Mouse (Mus musculus) frontal cortex, postnatal 14 days (tissue): ENCODE measurements around the gene Sucla2.
"Not testable (repeated sequence)": the region's sequence is repeated elsewhere in the genome, so short reads cannot be mapped to it uniquely, and the experiment has no call there.

Experiments used
- DNase-seq, 2 experiments: peaks; one replicate each; pipeline ENCODE4 v3.0.0; 2022; ENCODE audit warnings: low spot score in 2 of 2

The Sucla2 gene

GRCm38 (mm10) chr14:73509765-73510423 lies 15.2 kb upstream of the Sucla2 start, which contains the start of gene Med4:
Gene Med4 (plus strand): TSS chr14:73510025.
- peak; percentile 89 to 93 for DNase-seq

- no peak for DNase-seq
Measured at GRCm38 (mm10) chr14:73524136-73524535, 983 bp upstream of the Sucla2 start.

GRCm38 (mm10) chr14:73528661-73529060 lies 3.5 kb downstream of the Sucla2 start:
- DNase-seq: not testable (repeated sequence)

- no peak for DNase-seq
Measured at GRCm38 (mm10) chr14:73533755-73534465, 8.8 kb downstream of the Sucla2 start.

- DNase-seq: no peak
Measured at GRCm38 (mm10) chr14:73535641-73536040, 10.5 kb downstream of the Sucla2 start.

- DNase-seq: no peak
Measured at GRCm38 (mm10) chr14:73543781-73544180, 18.7 kb downstream of the Sucla2 start.

GRCm38 (mm10) chr14:73547034-73547433 lies 21.9 kb downstream of the Sucla2 start:
- no peak for DNase-seq

GRCm38 (mm10) chr14:73548051-73548450 lies 22.9 kb downstream of the Sucla2 start, which contains the start of gene Nudt15:
Gene Nudt15 (minus strand): TSS chr14:73548242.
- DNase-seq: no peak

- DNase-seq: no peak
Measured at GRCm38 (mm10) chr14:73550291-73550690, 25.2 kb downstream of the Sucla2 start.

- DNase-seq: no peak
Measured at GRCm38 (mm10) chr14:73550732-73551131, 25.6 kb downstream of the Sucla2 start.

- no peak for DNase-seq
Measured at GRCm38 (mm10) chr14:73551164-73551563, 26.0 kb downstream of the Sucla2 start.

- DNase-seq: peak; percentile 85 to 91
Measured at GRCm38 (mm10) chr14:73552341-73553121, 27.4 kb downstream of the Sucla2 start.

- DNase-seq: no peak
Measured at GRCm38 (mm10) chr14:73553122-73553696, 28.1 kb downstream of the Sucla2 start.

GRCm38 (mm10) chr14:73569831-73570230 lies 44.7 kb downstream of the Sucla2 start:
- not testable (repeated sequence) for DNase-seq

GRCm38 (mm10) chr14:73571143-73571542 lies 46.0 kb downstream of the Sucla2 start:
- DNase-seq: no peak

GRCm38 (mm10) chr14:73574053-73574452 lies 48.9 kb downstream of the Sucla2 start:
- no peak for DNase-seq

GRCm38 (mm10) chr14:73576336-73576735 lies 51.2 kb downstream of the Sucla2 start:
- DNase-seq: no peak

GRCm38 (mm10) chr14:73588080-73588479 lies 63.0 kb downstream of the Sucla2 start:
- DNase-seq: no peak

- DNase-seq: no peak
Measured at GRCm38 (mm10) chr14:73592166-73592565, 67.0 kb downstream of the Sucla2 start.

- no peak for DNase-seq
Measured at GRCm38 (mm10) chr14:73599720-73600119, 74.6 kb downstream of the Sucla2 start.

GRCm38 (mm10) chr14:73607732-73608131 lies 82.6 kb downstream of the Sucla2 start:
- DNase-seq: no peak
